Mouse (Mus musculus): ENCODE results near the gene Olfr1509. TPM values are rescaled to one million over a fixed set of nuclear protein-coding genes. Genes with fewer than 3 reads are reported as not detected.

Gene Olfr1509
- polyA plus RNA-seq (2012; ENCODE audit: low replicate concordance): not detected in 2 replicates

DNA sequence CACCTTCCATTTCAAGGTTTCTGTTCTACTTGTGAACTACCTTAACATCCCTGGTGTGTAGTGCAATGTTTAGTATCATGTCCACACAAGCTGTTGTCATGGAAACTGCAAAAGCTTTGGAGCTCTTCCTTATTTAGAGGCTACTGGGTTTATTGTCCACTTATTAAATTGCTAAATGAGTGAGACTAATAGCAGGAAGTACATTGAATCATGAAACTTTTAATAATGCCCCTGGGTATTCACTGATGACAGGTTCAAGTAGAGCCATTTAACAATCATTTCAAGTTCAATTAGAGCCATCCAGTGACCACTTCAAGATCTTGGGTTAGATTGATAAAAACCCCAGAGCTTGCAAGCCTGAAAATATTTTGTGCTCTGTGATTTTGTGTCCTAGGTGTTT lies at the start of gene Olfr1509:
Olfr1509 (plus strand) TSS at position 301 of the 400 bp plus-strand sequence.

DNA sequence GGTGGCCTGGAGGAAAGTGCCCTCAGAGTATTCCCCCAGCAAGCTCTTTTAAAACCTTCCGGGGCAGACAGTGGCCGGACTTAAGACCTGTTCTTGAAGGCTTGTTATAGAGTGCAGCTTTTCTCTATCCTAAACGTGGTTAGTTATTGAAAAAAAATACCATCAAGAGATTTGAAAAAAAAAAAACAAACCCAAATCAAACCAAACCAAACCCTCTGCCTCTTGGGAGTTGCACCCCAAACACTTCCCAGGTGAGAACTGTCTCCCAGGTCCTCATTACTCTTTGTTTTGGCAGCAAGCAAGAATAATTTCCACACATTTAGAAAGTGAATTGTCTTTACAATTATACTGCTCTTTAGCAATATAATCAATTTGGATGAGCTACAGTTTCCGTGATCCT lies 45.5 kb upstream of the Olfr1509 start, which contains the start of gene Olfr1511:
Olfr1511 (minus strand) TSS at position 101 of the 400 bp plus-strand sequence.

DNA sequence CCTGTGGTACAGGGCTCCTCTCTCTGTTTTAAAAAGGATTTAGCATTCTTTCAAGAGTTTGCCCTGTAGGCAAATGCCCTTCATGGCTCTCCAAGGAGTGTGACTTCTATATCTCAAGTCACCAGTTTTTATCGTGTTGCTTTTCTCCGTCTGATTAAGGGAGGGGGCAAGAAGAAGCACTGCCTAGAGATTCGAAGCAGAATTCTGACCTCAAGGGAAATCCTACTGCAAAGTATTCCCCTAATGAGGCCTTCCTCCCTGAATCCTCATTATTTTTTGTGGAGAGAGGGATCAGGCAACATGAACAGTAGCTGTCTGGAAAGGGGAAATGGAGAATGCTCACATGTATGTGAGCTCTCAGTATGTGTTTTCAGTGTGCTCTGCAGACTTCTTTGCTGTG lies 28.5 kb upstream of the Olfr1509 start, which contains the start of gene Olfr1510:
Olfr1510 (minus strand) TSS at position 101 of the 400 bp plus-strand sequence.

DNA sequence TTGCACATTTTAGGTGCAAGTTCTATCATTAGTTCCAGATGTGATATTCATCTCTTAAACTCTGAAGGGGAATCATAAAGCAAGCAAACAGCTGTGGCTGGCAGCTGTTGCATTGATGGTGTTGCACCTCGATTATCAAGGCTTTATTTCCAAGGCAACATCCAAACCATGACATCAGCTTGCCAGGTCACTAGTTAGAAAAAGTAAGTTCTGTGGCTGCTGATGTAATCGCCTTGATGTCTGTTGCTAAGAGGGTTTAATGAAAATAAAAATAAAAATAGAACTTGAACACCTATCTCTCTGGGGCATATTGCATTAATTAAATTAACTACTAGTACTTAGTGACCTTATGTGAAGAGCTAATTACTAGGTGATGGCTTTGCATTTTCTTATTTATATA lies 24.6 kb downstream of the Olfr1509 start, which contains the start of gene Olfr1508:
Olfr1508 (minus strand) TSS at position 101 of the 400 bp plus-strand sequence.

DNA sequence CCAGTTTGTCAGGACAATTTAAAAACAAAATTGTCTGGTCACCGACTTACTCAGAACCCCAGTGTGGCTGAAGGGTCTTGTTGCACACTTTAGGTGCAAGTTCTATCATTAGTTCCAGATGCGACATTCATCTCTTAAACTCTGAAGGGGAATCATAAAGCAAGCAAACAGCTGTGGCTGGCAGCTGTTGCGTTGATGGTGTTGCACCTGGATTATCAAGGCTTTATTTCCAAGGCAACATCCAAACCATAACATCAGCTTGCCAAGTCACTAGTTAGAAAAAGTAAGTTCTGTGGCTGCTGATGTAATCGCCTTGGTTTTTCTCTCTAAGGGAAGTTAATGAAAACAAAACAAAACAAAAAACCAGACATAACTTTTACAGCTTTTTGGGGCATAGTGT lies 52.7 kb downstream of the Olfr1509 start, which contains the start of gene Olfr1507:
Olfr1507 (minus strand) TSS at position 234 of the 400 bp plus-strand sequence.

Other genes starting within 250 kb of the Olfr1509 start
- 7.6 and 27.2 TPM in 2 replicates for gene Supt16, start 245.6 kb upstream of the Olfr1509 start, polyA plus RNA-seq (2012; ENCODE audit: low replicate concordance)
- gene Chd8, start 185.2 kb upstream of the Olfr1509 start, polyA plus RNA-seq (2012; ENCODE audit: low replicate concordance): 5.9 and 16.9 TPM in 2 replicates
- 12.4 and 22.4 TPM in 2 replicates for gene Tox4, start 163.8 kb upstream of the Olfr1509 start, polyA plus RNA-seq (2012; ENCODE audit: low replicate concordance)
- 0.17 and 0.73 TPM in 2 replicates for gene Rab2b, start 163.4 kb upstream of the Olfr1509 start, polyA plus RNA-seq (2012; ENCODE audit: low replicate concordance)
- gene Mettl3, start 137.9 kb upstream of the Olfr1509 start, polyA plus RNA-seq (2012; ENCODE audit: low replicate concordance): 2.8 and 8.4 TPM in 2 replicates
- 0.51 and 0.54 TPM in 2 replicates for gene Sall2, start 114.2 kb upstream of the Olfr1509 start, polyA plus RNA-seq (2012; ENCODE audit: low replicate concordance)
- gene Olfr1513, start 86.6 kb upstream of the Olfr1509 start, polyA plus RNA-seq (2012; ENCODE audit: low replicate concordance): not detected in 2 replicates
- not detected in 2 replicates for gene Olfr1512, start 63.8 kb upstream of the Olfr1509 start, polyA plus RNA-seq (2012; ENCODE audit: low replicate concordance)
- not detected in 2 replicates for gene Olfr1511, start 45.6 kb upstream of the Olfr1509 start, polyA plus RNA-seq (2012; ENCODE audit: low replicate concordance)
- not detected in 2 replicates for gene Olfr1510, start 28.6 kb upstream of the Olfr1509 start, polyA plus RNA-seq (2012; ENCODE audit: low replicate concordance)
- gene Olfr1508, start 24.5 kb downstream of the Olfr1509 start, polyA plus RNA-seq (2012; ENCODE audit: low replicate concordance): not detected in 2 replicates
- gene Olfr1507, start 52.8 kb downstream of the Olfr1509 start, polyA plus RNA-seq (2012; ENCODE audit: low replicate concordance): not detected in 2 replicates